Mouse (Mus musculus) hindbrain, embryonic 11.5 days (tissue): ENCODE measurements around the gene Rasgef1b. TPM values are rescaled to one million over a fixed set of nuclear protein-coding genes. Genes with fewer than 3 reads are reported as not detected.

Experiments used
- ATAC-seq: fragments of 200-750 bp; cut with Nextera tagmentation; 2 replicates; pipeline ENCODE4 v1.8.0; 2017; ENCODE audit warnings: mild to moderate bottlenecking, moderate TSS enrichment, moderate library complexity; ENCODE audit not compliant: low FRiP score
- DNase-seq: peaks from one replicate; pipeline ENCODE4 v3.0.0-alpha.2; 2015; ENCODE audit warnings: low spot score
- H3K27ac ChIP-seq: fragments of 300-500 bp; sonication (generic); 2 replicates; pipeline ENCODE4 v1.5.1; 2014; ENCODE audit warnings: mild to moderate bottlenecking, low read depth, low read length
- H3K27me3 ChIP-seq: fragments of 300-500 bp; sonication (generic); 2 replicates; pipeline ENCODE4 v1.6.1; 2014; ENCODE audit warnings: mild to moderate bottlenecking, low read length, moderate library complexity, mixed read lengths; ENCODE audit not compliant: control insufficient read depth, insufficient read depth
- H3K36me3 ChIP-seq: fragments of 300-500 bp; sonication (generic); 2 replicates; pipeline ENCODE4 v1.6.1; 2014; ENCODE audit warnings: mild to moderate bottlenecking, low read length, moderate library complexity, mixed read lengths; ENCODE audit not compliant: control insufficient read depth, insufficient read depth
- H3K4me1 ChIP-seq: fragments of 300-500 bp; sonication (generic); replicated peaks from 2 replicates; pipeline ENCODE4 v1.6.1; 2014; ENCODE audit warnings: low read length, mixed read lengths; ENCODE audit not compliant: control insufficient read depth, insufficient read depth
- H3K4me2 ChIP-seq: fragments of 300-500 bp; sonication (generic); replicated peaks from 2 replicates; pipeline ENCODE4 v1.6.1; 2014; ENCODE audit warnings: mild to moderate bottlenecking, low read depth, low read length
- H3K4me3 ChIP-seq: fragments of 300-500 bp; sonication (generic); 2 replicates; pipeline ENCODE4 v1.5.1; 2014; ENCODE audit warnings: low read depth, low read length
- H3K9ac ChIP-seq: fragments of 300-500 bp; sonication (generic); 2 replicates; pipeline ENCODE4 v1.6.1; 2014; ENCODE audit warnings: low read depth, low read length
- H3K9me3 ChIP-seq: fragments of 300-500 bp; sonication (generic); 2 replicates; pipeline ENCODE4 v1.6.1; 2016; ENCODE audit warnings: low read length; ENCODE audit not compliant: control insufficient read depth
- WGBS: fragments of 180-500 bp; shearing (Covaris S2); extraction: QIAGEN DNeasy Blood & Tissue Kit; methylation state at CpG from one replicate; pipeline ENCODE4 v1.1.7; 2014; 5-methylcytosine and 5-hydroxymethylcytosine counted together
- polyA plus RNA-seq: library from polyadenylated mRNA; unstranded; fragments of >200 nt; fragmentation: Nextera tagmentation; extraction: Ambion mirVana; gene quantifications from 2 replicates; pipeline ENCODE4 v1.2.1, GENCODE M21; 2014

Rasgef1b gene
- polyA plus RNA-seq, 1 experiment from 2014 or later: 14.1 TPM

DNA sequence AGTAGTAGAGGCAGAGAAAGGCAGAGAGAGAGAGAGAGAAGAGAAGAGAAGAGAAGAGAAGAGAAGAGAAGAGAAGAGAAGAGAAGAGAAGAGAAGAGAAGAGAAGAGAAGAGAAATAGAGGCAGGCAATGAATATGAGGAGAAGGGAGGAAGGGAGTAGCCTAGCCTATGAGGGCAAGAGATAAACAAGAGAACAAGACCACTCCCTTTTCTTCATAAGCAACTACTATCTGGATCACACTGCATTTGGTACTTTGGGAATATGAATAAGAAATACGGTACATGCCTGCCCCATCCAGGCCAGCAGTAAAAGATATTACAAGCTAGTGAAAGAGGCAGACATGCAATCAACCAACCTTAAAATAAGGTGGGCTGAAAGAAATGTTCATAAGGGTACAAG lies 360.2 kb downstream of the Rasgef1b start:
- H3K4me3 ChIP-seq: no peak overlapping the region
- no peaks in the 10 kb centered on the region for H3K4me1 ChIP-seq
- 97% methylated on average over 1 of the region's 1 CpGs for WGBS
- H3K27me3 ChIP-seq: no peaks in the 10 kb centered on the region
- H3K4me2 ChIP-seq: no peak overlapping the region
- no peak overlapping the region for H3K9ac ChIP-seq
- H3K27ac ChIP-seq: no peak overlapping the region
- DNase-seq (no peak), ATAC-seq (no peak)
- no peaks in the 10 kb centered on the region for H3K9me3 ChIP-seq
- no peaks in the 10 kb centered on the region for H3K36me3 ChIP-seq

GRCm38 (mm10) chr5:99360531-99360930 lies 368.3 kb downstream of the Rasgef1b start:
- 78% methylated on average over 3 of the region's 3 CpGs for WGBS
- no peaks in the 10 kb centered on the region for H3K36me3 ChIP-seq
- H3K9me3 ChIP-seq: no peaks in the 10 kb centered on the region
- no peak overlapping the region for H3K27ac ChIP-seq
- no peak overlapping the region for H3K9ac ChIP-seq
- ATAC-seq (no peak), DNase-seq (no peak)
- H3K4me2 ChIP-seq: no peak overlapping the region
- H3K4me3 ChIP-seq: no peak overlapping the region
- no peaks in the 10 kb centered on the region for H3K4me1 ChIP-seq
- no peaks in the 10 kb centered on the region for H3K27me3 ChIP-seq

- Histone ChIP-seq H3K4me1 (no peaks in the 10 kb centered on the region), H3K27me3 (no peaks in the 10 kb centered on the region), H3K9ac (no peak overlapping the region), H3K4me2 (no peak overlapping the region), H3K36me3 (no peaks in the 10 kb centered on the region), H3K4me3 (no peak overlapping the region), H3K27ac (no peak overlapping the region), H3K9me3 (no peaks in the 10 kb centered on the region)
- WGBS: 93% methylated on average over 5 of the region's 5 CpGs
- DNase-seq (no peak), ATAC-seq (no peak)
These were observed 369.6 kb downstream of the Rasgef1b start for GRCm38 (mm10) chr5:99359251-99359650.

DNA sequence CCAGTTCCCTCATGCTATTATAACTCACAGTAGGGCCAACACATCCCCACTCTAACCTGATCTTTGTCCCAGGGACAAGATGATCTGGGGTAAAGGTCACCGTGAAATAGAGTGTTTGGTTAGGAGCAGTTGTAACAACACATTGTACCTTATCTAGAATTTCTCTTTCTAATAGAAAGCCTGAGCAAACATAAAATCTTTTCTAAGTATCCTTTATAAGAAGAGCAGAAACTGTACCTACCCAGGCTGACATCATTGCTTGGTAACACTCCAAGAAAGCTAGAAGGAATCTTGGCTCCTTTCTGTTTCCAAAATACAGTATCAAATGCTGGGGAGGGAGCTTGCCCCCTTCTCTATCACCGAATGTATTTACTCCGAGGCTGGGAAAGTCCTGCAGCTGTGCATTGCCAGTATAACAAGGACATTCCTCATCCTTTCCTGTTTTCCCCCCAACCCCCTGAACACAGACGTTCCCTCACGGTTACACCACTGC lies 374.2 kb downstream of the Rasgef1b start:
- 72% methylated on average over 5 of the region's 5 CpGs for WGBS

GRCm38 (mm10) chr5:99350030-99350429 lies 378.8 kb downstream of the Rasgef1b start:
- no peaks in the 10 kb centered on the region for H3K36me3 ChIP-seq
- no peaks in the 10 kb centered on the region for H3K9me3 ChIP-seq
- ATAC-seq: no peak
- no peaks in the 10 kb centered on the region for H3K27me3 ChIP-seq
- H3K4me2 ChIP-seq: no peak overlapping the region
- WGBS: 61% methylated on average over 4 of the region's 4 CpGs
- no peak for DNase-seq
- H3K4me3 ChIP-seq: no peak overlapping the region
- no peak overlapping the region for H3K9ac ChIP-seq
- H3K27ac ChIP-seq: no peak overlapping the region
- H3K4me1 ChIP-seq: no peaks in the 10 kb centered on the region

More for the DNA sequence above, 374.2 kb downstream of the Rasgef1b start:
- H3K9me3 ChIP-seq: no peaks in the 10 kb centered on the region
- no peak overlapping the region for H3K4me3 ChIP-seq
- H3K36me3 ChIP-seq: no peaks in the 10 kb centered on the region
- no peaks in the 10 kb centered on the region for H3K27me3 ChIP-seq
- no peaks in the 10 kb centered on the region for H3K4me1 ChIP-seq
- DNase-seq: no peak
- no peak overlapping the region for H3K9ac ChIP-seq
- no peak overlapping the region for H3K27ac ChIP-seq
- no peak overlapping the region for H3K4me2 ChIP-seq
- ATAC-seq: no peak

DNA sequence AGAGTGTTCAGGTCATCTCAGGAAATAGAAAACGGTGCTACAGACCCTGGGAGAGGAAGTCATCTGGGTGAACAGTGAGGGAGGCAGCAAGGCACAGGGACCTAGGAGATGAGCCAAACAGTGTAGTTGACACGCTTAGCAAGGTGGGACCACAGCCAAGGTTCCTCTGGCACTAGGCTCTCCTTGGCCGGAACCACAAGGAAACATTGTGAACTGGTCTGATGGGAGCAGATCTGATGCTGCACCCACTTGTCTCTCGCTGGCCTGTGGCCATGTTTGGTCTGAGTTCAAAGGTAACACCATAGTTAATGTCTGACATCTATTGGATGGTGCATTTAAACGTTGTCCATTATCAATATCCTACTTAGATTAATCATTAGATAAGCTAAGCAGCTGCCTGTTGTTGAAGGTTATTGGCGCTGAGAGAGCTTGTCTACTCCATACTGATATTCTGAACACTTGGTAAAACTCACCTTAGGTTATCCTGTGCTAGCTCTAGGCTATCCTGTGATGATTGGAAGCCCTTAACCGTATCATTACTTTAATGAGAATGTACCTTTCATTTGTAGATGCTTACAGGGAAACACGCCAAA lies 380.5 kb downstream of the Rasgef1b start:
- no peaks in the 10 kb centered on the region for H3K36me3 ChIP-seq
- H3K4me2 ChIP-seq: no peak overlapping the region
- no peak overlapping the region for H3K27ac ChIP-seq
- ATAC-seq: no peak
- H3K4me3 ChIP-seq: no peak overlapping the region
- no peaks in the 10 kb centered on the region for H3K9me3 ChIP-seq
- no peak overlapping the region for H3K9ac ChIP-seq
- H3K27me3 ChIP-seq: no peaks in the 10 kb centered on the region
- WGBS: 88% methylated on average over 8 of the region's 8 CpGs
- no peak for DNase-seq
- no peaks in the 10 kb centered on the region for H3K4me1 ChIP-seq

DNA sequence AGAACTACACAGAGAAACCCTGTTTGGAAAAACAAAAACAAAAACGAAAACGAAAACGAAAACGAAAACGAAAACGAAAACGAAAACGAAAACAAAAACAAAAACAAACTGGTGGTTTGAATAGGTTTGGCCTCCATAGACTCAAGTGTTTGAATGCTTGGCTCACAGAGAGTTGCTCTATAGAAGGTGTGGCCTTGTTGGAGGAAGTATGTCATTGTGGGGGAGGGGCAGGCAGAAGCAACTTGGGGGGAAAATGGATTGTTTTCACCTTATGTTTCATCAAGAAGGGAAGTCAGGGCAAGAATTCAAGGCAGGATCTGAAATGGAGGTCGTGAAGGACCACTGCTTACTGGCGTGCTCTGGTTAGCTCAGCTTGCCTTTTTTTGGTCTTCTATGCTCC lies 386.3 kb downstream of the Rasgef1b start:
- no peak for ATAC-seq
- WGBS: 95% methylated on average over 10 of the region's 10 CpGs
- Histone ChIP-seq H3K9ac (no peak overlapping the region), H3K36me3 (no peaks in the 10 kb centered on the region), H3K27ac (no peak overlapping the region), H3K9me3 (no peaks in the 10 kb centered on the region), H3K27me3 (no peaks in the 10 kb centered on the region), H3K4me2 (no peak overlapping the region), H3K4me3 (no peak overlapping the region), H3K4me1 (no peaks in the 10 kb centered on the region)
- DNase-seq: no peak

GRCm38 (mm10) chr5:99340311-99340989 lies 388.4 kb downstream of the Rasgef1b start:
- H3K4me2 ChIP-seq: no peak overlapping the region
- DNase-seq (no peak), ATAC-seq (no peak)
- no peak overlapping the region for H3K27ac ChIP-seq
- no peaks in the 10 kb centered on the region for H3K9me3 ChIP-seq
- WGBS: 75% methylated on average over 8 of the region's 8 CpGs
- no peak overlapping the region for H3K4me3 ChIP-seq
- no peaks in the 10 kb centered on the region for H3K27me3 ChIP-seq
- H3K9ac ChIP-seq: no peak overlapping the region
- H3K4me1 ChIP-seq: no peaks in the 10 kb centered on the region
- no peaks in the 10 kb centered on the region for H3K36me3 ChIP-seq

- DNase-seq (no peak), ATAC-seq (no peak)
- Histone ChIP-seq H3K4me3 (no peak overlapping the region), H3K4me2 (no peak overlapping the region), H3K36me3 (no peaks in the 10 kb centered on the region), H3K9me3 (no peaks in the 10 kb centered on the region), H3K4me1 (no peaks in the 10 kb centered on the region), H3K27me3 (no peaks in the 10 kb centered on the region), H3K9ac (no peak overlapping the region), H3K27ac (no peak overlapping the region)
- 68% methylated on average over 15 of the region's 15 CpGs for WGBS
These were observed 389.1 kb downstream of the Rasgef1b start for GRCm38 (mm10) chr5:99339790-99340189.
